Mouse (Mus musculus) testis, adult 2 months (tissue): ENCODE results near the gene Rap1gap2.

Source experiments
- CTCF ChIP-seq: fragments of 200-500 bp; IDR thresholded peaks from 2 replicates; pipeline ENCODE4 v1.5.1; 2012; ENCODE audit warnings: low read depth, mild to moderate bottlenecking, inconsistent platforms, low read length, moderate library complexity; ENCODE audit not compliant: control insufficient read depth, insufficient read depth, insufficient replicate concordance
- POLR2A ChIP-seq: fragments of 200-500 bp; IDR thresholded peaks from 2 replicates; pipeline ENCODE4 v1.6.1; 2012; ENCODE audit warnings: low read depth, mild to moderate bottlenecking, inconsistent platforms, low read length, moderate library complexity; ENCODE audit not compliant: control insufficient read depth

DNA sequence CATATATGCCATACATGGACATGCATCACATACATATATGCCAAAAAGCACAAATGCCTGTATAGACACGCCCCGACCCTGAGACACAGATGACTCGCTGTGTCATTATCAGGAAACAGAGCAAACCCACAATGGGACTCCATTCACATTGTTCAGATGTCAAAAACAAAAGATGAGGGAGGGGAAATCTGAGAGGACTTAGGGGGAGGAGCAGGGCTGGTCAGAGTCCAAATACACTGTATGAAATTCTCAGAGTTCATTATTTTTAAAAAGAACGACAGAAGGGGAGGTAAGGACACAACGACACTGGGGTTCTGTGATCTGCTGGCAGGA is 166.8 kb downstream of the Rap1gap2 start:
- TF ChIP-seq POLR2A (no peak), CTCF (no peak)
